In genomic region chr3:60494774-60495535, GRCm38 (mm10) we compare ENCODE assay signal across 7 mouse cellular contexts. TPM values are rescaled to one million over a fixed set of nuclear protein-coding genes. Genes with fewer than 3 reads are reported as not detected.
DNase-seq lines count a peak whose midpoint lies in the region; ATAC-seq and TF ChIP-seq lines count a peak whose summit lies in the region.
"Not testable (repeated sequence)": the region's sequence is repeated elsewhere in the genome, so short reads cannot be mapped to it uniquely, and the experiment has no call there.

No protein-coding gene starts in this region.

- H3K9ac ChIP-seq in forebrain, embryonic 12.5 days; heart, embryonic 13.5 days; neural tube, embryonic 12.5 days: not testable (repeated sequence)
- H3K9ac ChIP-seq in liver, embryonic 14.5 days (replicated peaks) = peak overlapping the region; percentile 50

- not testable (repeated sequence) for H3K36me3 ChIP-seq in forebrain, embryonic 12.5 days (replicated peaks); heart, embryonic 13.5 days; liver, embryonic 14.5 days (replicated peaks; ENCODE audit: control insufficient read depth, insufficient read depth, low read depth); midbrain, embryonic 10.5 days; neural tube, embryonic 12.5 days

- not testable (repeated sequence) for H3K4me3 ChIP-seq in forebrain, embryonic 12.5 days (replicated peaks); liver, embryonic 14.5 days (ENCODE audit: insufficient read depth in 1 of 2, low read depth in 2 of 2, low read length in 2 of 2); neural tube, embryonic 12.5 days
- peak overlapping the region; percentile 14; the same call in 1 of the 2 replicates for H3K4me3 ChIP-seq in heart, embryonic 13.5 days
- H3K4me3 ChIP-seq in midbrain, embryonic 10.5 days = 0 out of 2 replicates have a peak overlapping the region, but pooled peaks have one; percentile 19

- H3K9me3 ChIP-seq in forebrain, embryonic 12.5 days; heart, embryonic 13.5 days; liver, embryonic 14.5 days (ENCODE audit: control insufficient read depth, low read length); midbrain, embryonic 10.5 days (replicated peaks); neural tube, embryonic 12.5 days: not testable (repeated sequence)

- not testable (repeated sequence) for TF ChIP-seq EP300 in liver, embryonic 14.5 days (IDR thresholded peaks at IDR 0.05; ENCODE audit: low read depth)

- not testable (repeated sequence) for H3K4me2 ChIP-seq in forebrain, embryonic 12.5 days
- H3K4me2 ChIP-seq in heart, embryonic 13.5 days = peak overlapping the region; percentile 25
- peak overlapping the region; percentile 49 for H3K4me2 ChIP-seq in liver, embryonic 14.5 days (ENCODE audit: low read depth)
- peak overlapping the region; percentile 31; the same call in 1 of the 2 replicates for H3K4me2 ChIP-seq in neural tube, embryonic 12.5 days (replicated peaks)

- not testable (repeated sequence) for H3K27ac ChIP-seq in forebrain, embryonic 12.5 days; heart, embryonic 13.5 days (replicated peaks); midbrain, embryonic 10.5 days (replicated peaks); neural tube, embryonic 12.5 days
- peak overlapping the region; percentile 60 for H3K27ac ChIP-seq in liver, embryonic 14.5 days

- peak; percentile 60 for ATAC-seq in forebrain, embryonic 12.5 days (ENCODE audit: low FRiP score)
- ATAC-seq in heart, embryonic 13.5 days (ENCODE audit: extremely low read depth, insufficient number of reproducible peaks, low FRiP score, low TSS enrichment) = not testable (repeated sequence)
- ATAC-seq in liver, embryonic 14.5 days (ENCODE audit: insufficient read depth) = peak; percentile 63; the same call in 1 of the 2 replicates
- peak; percentile 48 for ATAC-seq in neural tube, embryonic 12.5 days (ENCODE audit: low FRiP score, low read depth)

- TF ChIP-seq CTCF in liver, embryonic 14.5 days (IDR thresholded peaks at IDR 0.05; ENCODE audit: low read depth) = not testable (repeated sequence)

- peak; percentile 62 for DNase-seq in T-cell, adult 2 months (ENCODE audit: low spot score)
- DNase-seq in induced T-regulatory cell, adult 2 months (ENCODE audit: low read depth) = peak; percentile 74
- not testable (repeated sequence) for DNase-seq in liver, embryonic 14.5 days (ENCODE audit: low read depth in 3 of 3, low spot score in 3 of 3); midbrain, embryonic 10.5 days (ENCODE audit: low spot score)

- WGBS in forebrain, embryonic 12.5 days = 67% methylated on average over 8 of the region's 16 CpGs
- WGBS in heart, embryonic 13.5 days = 57% methylated on average over 9 of the region's 16 CpGs
- 51% methylated on average over 8 of the region's 16 CpGs for WGBS in liver, embryonic 14.5 days (ENCODE audit: insufficient replicate concordance)
- WGBS in midbrain, embryonic 10.5 days = 72% methylated on average over 8 of the region's 16 CpGs
- 69% methylated on average over 9 of the region's 16 CpGs for WGBS in neural tube, embryonic 12.5 days

- not testable (repeated sequence) for H3K27me3 ChIP-seq in forebrain, embryonic 12.5 days; heart, embryonic 13.5 days (replicated peaks); liver, embryonic 14.5 days (ENCODE audit: control insufficient read depth, insufficient read depth, low read length); midbrain, embryonic 10.5 days (ENCODE audit: low read depth, poor library complexity, severe bottlenecking); neural tube, embryonic 12.5 days (replicated peaks)

- H3K4me1 ChIP-seq in forebrain, embryonic 12.5 days; neural tube, embryonic 12.5 days: not testable (repeated sequence)
- peaks cover 14% of the 10 kb centered on the region for H3K4me1 ChIP-seq in heart, embryonic 13.5 days
- peaks cover 19 to 23% of the 10 kb centered on the region in 2 experiments for H3K4me1 ChIP-seq in liver, embryonic 14.5 days (replicated peaks; ENCODE audit: control insufficient read depth in 2 of 2, insufficient read depth in 2 of 2, low read length in 1 of 2)
- H3K4me1 ChIP-seq in midbrain, embryonic 10.5 days = peaks cover 11% of the 10 kb centered on the region

RNA-seq across cellular contexts. Expression of gene Mbnl1, which starts 22.3 kb away (rescaled TPM):
- 37.3 and 39.9 TPM in 2 replicates for polyA plus RNA-seq in forebrain, embryonic 12.5 days (2016; fragmentation: Nextera tagmentation; extraction: Ambion mirVana)
- 60.3 and 66.0 TPM in 2 replicates for polyA plus RNA-seq in heart, embryonic 13.5 days (2015; fragmentation: Nextera tagmentation; extraction: Ambion mirVana)
- 30.2 and 32.9 TPM in 2 replicates for polyA plus RNA-seq in liver, embryonic 14.5 days (2012; rRNA removed)
- 128 and 149 TPM in 2 replicates for polyA plus RNA-seq in liver, embryonic 14.5 days (2014; fragmentation: Nextera tagmentation; extraction: Ambion mirVana)
- 34.5 and 36.0 TPM in 2 replicates for polyA plus RNA-seq in midbrain, embryonic 10.5 days (2016; fragmentation: Nextera tagmentation; extraction: Ambion mirVana)
- polyA plus RNA-seq in neural tube, embryonic 12.5 days (2016; fragmentation: Nextera tagmentation; extraction: Ambion mirVana) = 45.2 and 45.6 TPM in 2 replicates
